Mouse (Mus musculus): ENCODE measurements around the gene Angpt4. TPM values are rescaled to one million over a fixed set of nuclear protein-coding genes. Genes with fewer than 3 reads are reported as not detected.

The Angpt4 gene
- polyA plus RNA-seq, 1 experiment, result not detected

GRCm38 (mm10) chr2:151921596-151921995 lies 10.6 kb downstream of the Angpt4 start:
- no peaks in the 10 kb centered on the region for H3K4me1 ChIP-seq (ENCODE audit: control insufficient read depth, insufficient read depth, low read length)
- 81% methylated on average over 4 of the region's 4 CpGs for WGBS
- H3K27ac ChIP-seq (ENCODE audit: insufficient read depth, low read depth, low read length), result no peak overlapping the region
- TF ChIP-seq POLR2A (IDR thresholded peaks at IDR 0.05; ENCODE audit: insufficient read depth, low read depth, low read length) (no peak), CTCF (IDR thresholded peaks at IDR 0.05; ENCODE audit: insufficient read depth, low read depth, low read length) (no peak)
- H3K4me3 ChIP-seq (ENCODE audit: insufficient read depth, low read depth, low read length), result no peak overlapping the region

- Histone ChIP-seq H3K4me3 (ENCODE audit: insufficient read depth, low read depth, low read length) (no peak overlapping the region), H3K27ac (ENCODE audit: insufficient read depth, low read depth, low read length) (no peak overlapping the region), H3K4me1 (ENCODE audit: control insufficient read depth, insufficient read depth, low read length) (no peaks in the 10 kb centered on the region)
- no peak for TF ChIP-seq CTCF (IDR thresholded peaks at IDR 0.05; ENCODE audit: insufficient read depth, low read depth, low read length)
- no peak for TF ChIP-seq POLR2A (IDR thresholded peaks at IDR 0.05; ENCODE audit: insufficient read depth, low read depth, low read length)
- WGBS, result 62% methylated on average over 7 of the region's 7 CpGs
Measured at GRCm38 (mm10) chr2:151924276-151924675, 13.3 kb downstream of the Angpt4 start.

DNA sequence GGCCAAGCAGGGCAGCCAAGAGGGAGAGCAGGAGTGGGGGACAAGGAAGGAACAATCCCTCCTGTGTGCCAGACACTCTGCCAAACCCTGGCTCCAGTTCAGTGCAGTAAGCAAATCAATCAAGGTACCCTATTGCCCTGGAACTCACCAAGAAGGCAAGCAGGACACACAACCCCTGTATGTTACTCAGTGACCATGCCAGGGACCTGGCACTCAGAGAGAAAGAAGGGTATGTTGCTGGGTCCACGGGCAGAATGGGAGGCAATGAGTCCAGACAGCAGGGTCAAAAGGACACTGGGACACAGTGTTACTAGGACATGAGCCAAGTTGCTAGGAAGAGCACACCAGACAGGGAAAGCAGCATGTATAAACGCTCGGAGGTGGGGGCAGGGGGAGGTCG lies 14.7 kb downstream of the Angpt4 start:
- TF ChIP-seq CTCF (IDR thresholded peaks at IDR 0.05; ENCODE audit: insufficient read depth, low read depth, low read length) (no peak), POLR2A (IDR thresholded peaks at IDR 0.05; ENCODE audit: insufficient read depth, low read depth, low read length) (no peak)
- WGBS, result 43% methylated on average over 4 of the region's 4 CpGs
- Histone ChIP-seq H3K27ac (ENCODE audit: insufficient read depth, low read depth, low read length) (no peak overlapping the region), H3K4me3 (ENCODE audit: insufficient read depth, low read depth, low read length) (no peak overlapping the region), H3K4me1 (ENCODE audit: control insufficient read depth, insufficient read depth, low read length) (no peaks in the 10 kb centered on the region)

DNA sequence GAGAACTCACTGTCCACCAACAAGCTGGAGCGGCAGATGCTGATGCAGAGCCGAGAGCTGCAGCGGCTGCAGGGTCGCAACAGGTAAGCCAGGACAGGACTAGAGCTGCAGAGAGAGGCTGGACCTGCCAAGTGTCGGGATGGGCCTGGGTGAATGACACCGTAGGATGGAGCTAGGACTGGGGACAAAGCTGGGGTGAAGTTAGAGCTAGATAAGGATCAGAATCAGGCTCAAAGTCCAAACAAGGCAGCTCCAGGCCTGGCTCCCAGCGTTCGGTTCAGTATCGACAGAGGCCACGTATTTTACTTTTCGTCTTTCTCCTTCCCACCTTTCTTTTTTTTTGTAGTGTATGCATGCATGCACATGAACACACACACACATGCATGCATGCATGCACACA lies 16.1 kb downstream of the Angpt4 start:
- WGBS, result 97% methylated on average over 11 of the region's 11 CpGs
- no peaks in the 10 kb centered on the region for H3K4me1 ChIP-seq (ENCODE audit: control insufficient read depth, insufficient read depth, low read length)
- H3K27ac ChIP-seq (ENCODE audit: insufficient read depth, low read depth, low read length), result no peak overlapping the region
- TF ChIP-seq CTCF (IDR thresholded peaks at IDR 0.05; ENCODE audit: insufficient read depth, low read depth, low read length) (no peak), POLR2A (IDR thresholded peaks at IDR 0.05; ENCODE audit: insufficient read depth, low read depth, low read length) (no peak)
- H3K4me3 ChIP-seq (ENCODE audit: insufficient read depth, low read depth, low read length), result no peak overlapping the region

- WGBS, result 44% methylated on average over 7 of the region's 7 CpGs
- H3K4me1 ChIP-seq (ENCODE audit: control insufficient read depth, insufficient read depth, low read length), result no peaks in the 10 kb centered on the region
- H3K27ac ChIP-seq (ENCODE audit: insufficient read depth, low read depth, low read length), result no peak overlapping the region
- H3K4me3 ChIP-seq (ENCODE audit: insufficient read depth, low read depth, low read length), result no peak overlapping the region
- peak; percentile 67 for TF ChIP-seq CTCF (IDR thresholded peaks at IDR 0.05; ENCODE audit: insufficient read depth, low read depth, low read length)
- no peak for TF ChIP-seq POLR2A (IDR thresholded peaks at IDR 0.05; ENCODE audit: insufficient read depth, low read depth, low read length)
Measured at GRCm38 (mm10) chr2:151930389-151931074, 19.5 kb downstream of the Angpt4 start.

DNA sequence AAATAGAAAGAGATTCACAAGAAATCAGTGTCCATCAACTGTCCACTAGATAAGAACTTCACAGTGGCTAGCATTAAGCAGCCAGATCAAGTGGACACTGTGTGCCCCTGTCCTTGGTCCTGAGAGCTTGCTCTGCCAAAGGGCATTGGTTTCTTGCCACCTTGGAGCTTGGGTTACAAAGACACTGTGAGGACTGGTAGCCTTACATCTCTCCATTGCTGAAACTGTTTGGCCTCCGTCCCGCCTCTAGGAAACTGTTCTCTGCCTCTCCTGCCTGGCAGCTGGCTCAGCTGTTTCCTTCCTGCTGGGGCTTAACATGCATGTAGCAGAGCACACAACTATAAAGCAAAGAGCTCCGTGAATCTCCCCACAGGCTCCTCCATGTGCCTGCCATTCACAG lies 26.9 kb downstream of the Angpt4 start:
- TF ChIP-seq CTCF (IDR thresholded peaks at IDR 0.05; ENCODE audit: insufficient read depth, low read depth, low read length) (no peak), POLR2A (IDR thresholded peaks at IDR 0.05; ENCODE audit: insufficient read depth, low read depth, low read length) (no peak)
- H3K27ac ChIP-seq (ENCODE audit: insufficient read depth, low read depth, low read length), result no peak overlapping the region
- H3K4me1 ChIP-seq (ENCODE audit: control insufficient read depth, insufficient read depth, low read length), result peaks cover 9% of the 10 kb centered on the region
- 43% methylated on average over 3 of the region's 3 CpGs for WGBS
- no peak overlapping the region for H3K4me3 ChIP-seq (ENCODE audit: insufficient read depth, low read depth, low read length)

DNA sequence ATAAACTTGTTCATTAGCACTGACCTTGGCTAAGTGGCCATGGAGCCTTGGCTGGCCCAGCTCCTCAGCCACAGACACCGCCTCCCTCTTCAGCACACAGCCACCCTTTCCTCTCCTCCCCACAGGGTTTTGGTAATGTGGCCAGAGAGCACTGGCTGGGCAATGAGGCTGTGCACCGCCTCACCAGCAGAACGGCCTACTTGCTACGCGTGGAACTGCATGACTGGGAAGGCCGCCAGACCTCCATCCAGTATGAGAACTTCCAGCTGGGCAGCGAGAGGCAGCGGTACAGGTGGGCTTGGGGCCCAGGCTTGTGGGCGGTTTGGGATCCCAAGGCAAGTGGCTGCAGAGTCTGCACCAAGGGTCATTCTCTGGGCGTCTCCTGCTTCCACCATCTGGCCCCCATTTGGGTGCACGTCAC lies 27.8 kb downstream of the Angpt4 start:
- Histone ChIP-seq H3K4me3 (ENCODE audit: insufficient read depth, low read depth, low read length) (no peak overlapping the region), H3K4me1 (ENCODE audit: control insufficient read depth, insufficient read depth, low read length) (peaks cover 9% of the 10 kb centered on the region), H3K27ac (ENCODE audit: insufficient read depth, low read depth, low read length) (no peak overlapping the region)
- WGBS, result 59% methylated on average over 11 of the region's 11 CpGs
- TF ChIP-seq POLR2A (IDR thresholded peaks at IDR 0.05; ENCODE audit: insufficient read depth, low read depth, low read length), result no peak
- TF ChIP-seq CTCF (IDR thresholded peaks at IDR 0.05; ENCODE audit: insufficient read depth, low read depth, low read length), result no peak

DNA sequence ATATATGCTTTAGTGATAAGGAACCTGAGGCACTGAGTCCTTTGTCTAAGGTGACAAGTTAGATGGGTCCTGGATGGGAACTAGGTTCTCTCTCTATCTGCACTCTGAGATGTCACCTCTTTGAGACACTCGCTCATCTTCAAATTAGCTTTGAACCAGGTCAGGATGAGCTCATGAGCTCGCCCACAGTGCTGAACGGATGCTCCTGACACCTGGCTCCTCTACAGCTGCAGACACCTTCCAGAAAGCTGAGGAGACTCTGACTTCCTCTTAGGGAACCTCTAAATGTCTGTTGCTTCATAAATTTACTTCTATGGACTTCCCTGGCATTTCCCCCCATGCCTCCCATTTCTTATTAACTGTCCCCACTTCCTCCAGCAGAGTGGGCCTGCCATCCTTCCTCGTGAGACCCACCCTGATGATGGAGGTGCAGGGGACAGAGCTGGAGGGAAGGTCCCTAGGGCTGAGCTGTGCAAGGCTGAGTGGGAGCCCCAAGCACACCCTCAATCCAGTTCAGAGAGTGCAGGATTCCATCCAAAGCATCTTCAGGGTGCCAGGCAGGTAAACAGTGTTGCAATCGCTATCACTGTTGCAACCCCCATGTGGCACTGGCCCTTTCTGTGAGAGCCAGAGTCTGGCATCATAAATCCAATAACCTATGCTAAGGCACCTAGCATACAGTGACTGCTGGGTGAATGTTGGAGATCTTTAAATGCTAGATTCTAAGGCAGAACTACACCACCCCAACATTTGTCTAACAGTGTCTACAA lies 28.8 kb downstream of the Angpt4 start:
- WGBS, result 94% methylated on average over 5 of the region's 5 CpGs
- Histone ChIP-seq H3K4me3 (ENCODE audit: insufficient read depth, low read depth, low read length) (no peak overlapping the region), H3K27ac (ENCODE audit: insufficient read depth, low read depth, low read length) (no peak overlapping the region), H3K4me1 (ENCODE audit: control insufficient read depth, insufficient read depth, low read length) (peaks cover 9% of the 10 kb centered on the region)
- TF ChIP-seq CTCF (IDR thresholded peaks at IDR 0.05; ENCODE audit: insufficient read depth, low read depth, low read length) (no peak), POLR2A (IDR thresholded peaks at IDR 0.05; ENCODE audit: insufficient read depth, low read depth, low read length) (no peak)

- no peak overlapping the region for H3K27ac ChIP-seq (ENCODE audit: insufficient read depth, low read depth, low read length)
- no peak overlapping the region for H3K4me3 ChIP-seq (ENCODE audit: insufficient read depth, low read depth, low read length)
- peaks cover 9% of the 10 kb centered on the region for H3K4me1 ChIP-seq (ENCODE audit: control insufficient read depth, insufficient read depth, low read length)
- TF ChIP-seq POLR2A (IDR thresholded peaks at IDR 0.05; ENCODE audit: insufficient read depth, low read depth, low read length), result no peak
- no peak for TF ChIP-seq CTCF (IDR thresholded peaks at IDR 0.05; ENCODE audit: insufficient read depth, low read depth, low read length)
- WGBS, result 42% methylated on average over 2 of the region's 2 CpGs
Measured at GRCm38 (mm10) chr2:151941269-151941668, 30.3 kb downstream of the Angpt4 start.

Data from olfactory bulb, adult 2 months (tissue).